Mouse (Mus musculus): ENCODE data around the gene Otud7b. TPM values are rescaled to one million over a fixed set of nuclear protein-coding genes. Genes with fewer than 3 reads are reported as not detected.

The Otud7b gene
- polyA plus RNA-seq (2017; shearing (Covaris generic)), result 30.5 TPM

DNA sequence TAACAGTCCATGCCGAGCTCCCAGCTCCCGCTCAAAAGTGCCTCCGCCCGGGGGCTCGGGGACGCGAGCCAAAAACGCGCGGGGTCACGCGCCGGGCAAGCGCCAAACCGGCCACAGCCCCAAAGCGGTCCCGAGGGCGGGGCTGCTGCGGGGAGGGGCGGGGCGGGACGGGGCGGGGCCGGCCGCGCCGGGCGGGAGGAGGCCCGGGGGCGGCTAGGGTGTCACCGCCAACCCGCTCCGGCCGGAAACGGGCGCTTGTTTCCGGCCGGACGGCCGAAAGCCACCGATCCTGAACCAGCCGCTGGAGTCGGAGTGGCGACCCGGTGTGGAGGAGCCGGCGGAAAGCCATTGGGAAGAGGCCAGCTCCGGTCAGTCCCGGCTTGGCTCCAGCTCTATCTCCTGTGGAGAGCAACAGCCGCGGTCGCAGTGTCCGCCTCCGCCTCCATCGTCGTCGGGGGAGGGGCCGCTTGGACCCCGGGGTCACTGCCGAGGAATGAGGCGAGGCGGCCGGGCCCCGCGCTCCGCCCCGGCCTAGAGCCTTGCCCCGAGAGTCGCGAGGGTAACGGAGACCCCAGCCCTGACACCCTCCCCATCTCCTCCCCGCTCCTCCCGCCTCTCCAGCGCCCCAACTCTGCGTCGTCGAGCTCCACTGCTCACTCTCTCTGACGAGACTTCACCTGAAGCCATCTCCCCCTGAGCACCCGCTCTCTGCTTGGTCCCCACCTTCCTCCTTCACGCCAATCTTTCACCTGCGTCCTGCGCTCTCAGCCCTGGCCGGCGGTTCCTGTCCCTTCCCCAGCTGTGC is at the start of gene Otud7b:
Gene Otud7b (plus strand): TSS at position 267 of the 805 bp plus-strand sequence.

GRCm38 (mm10) chr3:96058231-96058896 is 46.0 kb upstream of the Otud7b start, which contains the start of gene Vps45:
Gene Vps45 (minus strand): TSS chr3:96058466.

GRCm38 (mm10) chr3:96161869-96162840 is 57.8 kb downstream of the Otud7b start, which contains the start of gene Mtmr11:
Gene Mtmr11 (plus strand): TSS chr3:96162004.

GRCm38 (mm10) chr3:96172197-96173178 is 68.2 kb downstream of the Otud7b start, which contains the start of gene Sf3b4:
Gene Sf3b4 (plus strand): TSS chr3:96172332.

DNA sequence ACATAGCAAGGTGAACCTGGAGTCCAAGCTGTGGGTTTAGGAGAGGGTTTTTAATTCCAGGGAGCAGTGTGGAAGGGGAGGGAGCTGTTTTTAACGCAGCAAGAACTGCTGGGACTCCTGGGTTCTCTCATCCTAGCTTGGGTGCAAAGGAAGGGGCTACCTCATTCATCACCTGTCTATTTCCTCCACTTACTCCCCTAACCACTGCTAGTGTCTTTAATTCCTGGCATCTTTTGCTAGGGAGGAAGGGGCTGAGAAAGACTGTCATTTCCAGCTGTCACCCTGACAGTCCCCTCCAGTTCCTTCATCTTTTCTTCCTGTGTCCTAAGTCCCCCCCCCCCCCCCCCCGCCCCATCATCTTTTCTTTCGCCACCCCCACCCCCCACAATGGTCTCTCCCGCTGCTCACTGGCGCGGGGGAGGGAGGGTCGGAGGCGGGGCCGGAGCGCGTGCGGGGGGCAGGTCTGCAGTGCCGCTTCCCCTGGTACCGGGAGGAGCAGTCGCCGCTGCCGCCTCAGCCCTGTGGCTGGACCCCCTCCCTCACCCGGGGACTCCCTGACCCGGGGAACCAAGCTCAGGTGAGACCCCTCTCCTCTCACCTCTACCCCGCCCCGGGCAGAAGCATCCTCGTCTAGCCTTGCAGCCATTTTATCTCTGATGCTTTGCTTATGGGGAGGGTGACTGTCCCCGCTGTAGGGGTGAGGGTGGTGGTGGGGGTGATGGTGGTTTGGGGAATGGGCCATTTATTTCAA is 76.6 kb downstream of the Otud7b start, which contains the start of gene Sv2a:
Gene Sv2a (plus strand): TSS at position 425 of the 751 bp plus-strand sequence.

Other genes with a start within 250 kb of the Otud7b start
- 73.9 TPM for gene Prpf3, start 248.6 kb upstream of the Otud7b start, polyA plus RNA-seq (2017; shearing (Covaris generic))
- 256 TPM for gene Mrps21, start 233.0 kb upstream of the Otud7b start, polyA plus RNA-seq (2017; shearing (Covaris generic))
- 7.4 TPM for gene Ciart, start 222.3 kb upstream of the Otud7b start, polyA plus RNA-seq (2017; shearing (Covaris generic))
- 0.40 TPM for gene BC028528, start 212.5 kb upstream of the Otud7b start, polyA plus RNA-seq (2017; shearing (Covaris generic))
- gene Aph1a, start 210.6 kb upstream of the Otud7b start, polyA plus RNA-seq (2017; shearing (Covaris generic)), result 56.1 TPM
- not detected for gene Car14, start 199.8 kb upstream of the Otud7b start, polyA plus RNA-seq (2017; shearing (Covaris generic))
- 235 TPM for gene Anp32e, start 175.3 kb upstream of the Otud7b start, polyA plus RNA-seq (2017; shearing (Covaris generic))
- gene Plekho1, start 108.5 kb upstream of the Otud7b start, polyA plus RNA-seq (2017; shearing (Covaris generic)), result 10.0 TPM
- gene Vps45, start 46.1 kb upstream of the Otud7b start, polyA plus RNA-seq (2017; shearing (Covaris generic)), result 30.5 TPM
- 3.6 TPM for gene Mtmr11, start 57.5 kb downstream of the Otud7b start, polyA plus RNA-seq (2017; shearing (Covaris generic))
- gene Sf3b4, start 67.8 kb downstream of the Otud7b start, polyA plus RNA-seq (2017; shearing (Covaris generic)), result 175 TPM
- 2.9 TPM for gene Sv2a, start 76.6 kb downstream of the Otud7b start, polyA plus RNA-seq (2017; shearing (Covaris generic))
- gene Bola1, start 115.2 kb downstream of the Otud7b start, polyA plus RNA-seq (2017; shearing (Covaris generic)), result 37.2 TPM
- not detected for gene Hist2h2ab, start 115.3 kb downstream of the Otud7b start, polyA plus RNA-seq (2017; shearing (Covaris generic))
- gene Hist2h2ac, start 116.4 kb downstream of the Otud7b start, polyA plus RNA-seq (2017; shearing (Covaris generic)), result 5.7 TPM
- gene Hist2h2be, start 116.6 kb downstream of the Otud7b start, polyA plus RNA-seq (2017; shearing (Covaris generic)), result 4.3 TPM
- 0.43 TPM for gene Hist2h3c2, start 134.6 kb downstream of the Otud7b start, polyA plus RNA-seq (2017; shearing (Covaris generic))
- 39.8 TPM for gene Hist2h2aa2, start 135.7 kb downstream of the Otud7b start, polyA plus RNA-seq (2017; shearing (Covaris generic))
- 1.5 TPM for gene Hist2h2aa1, start 141.0 kb downstream of the Otud7b start, polyA plus RNA-seq (2017; shearing (Covaris generic))
- gene Hist2h3c1, start 142.2 kb downstream of the Otud7b start, polyA plus RNA-seq (2017; shearing (Covaris generic)), result not detected
- gene Hist2h4, start 158.8 kb downstream of the Otud7b start, polyA plus RNA-seq (2017; shearing (Covaris generic)), result 2.3 TPM
- gene Hist2h3b, start 164.1 kb downstream of the Otud7b start, polyA plus RNA-seq (2017; shearing (Covaris generic)), result 1.5 TPM
- 4.9 TPM for gene Hist2h2bb, start 165.2 kb downstream of the Otud7b start, polyA plus RNA-seq (2017; shearing (Covaris generic))
- gene Fcgr1, start 189.4 kb downstream of the Otud7b start, polyA plus RNA-seq (2017; shearing (Covaris generic)), result 0.43 TPM